Mouse (Mus musculus) left cerebral cortex, adult 2 months (tissue): ENCODE results near the gene Nemf. TPM values are rescaled to one million over a fixed set of nuclear protein-coding genes. Genes with fewer than 3 reads are reported as not detected.

Source experiments
- DNase-seq, 2 experiments: peaks; one replicate each; pipeline ENCODE4 v3.0.0; 2021 to 2022; ENCODE audit warnings: low spot score in 2 of 2, mixed read lengths in 1 of 2; ENCODE audit errors: extremely low spot score in 1 of 2
- H3K27ac ChIP-seq: fragments of 200-600 bp; 2 replicates; pipeline ENCODE4 v1.8.1; 2022
- H3K4me3 ChIP-seq: fragments of 200-600 bp; 2 replicates; pipeline ENCODE4 v1.8.1; 2022
- CTCF ChIP-seq: fragments of 200-600 bp; IDR thresholded peaks from 2 replicates; pipeline ENCODE4 v1.8.1; 2022; ENCODE audit warnings: antibody characterized with exemption, mild to moderate bottlenecking, moderate library complexity
- intact Hi-C: fragments of 180-260 bp; cut with DNase I; formaldehyde crosslinking; loops from one replicate; pipeline ENCODE4 v1.15.1; 2025
- microRNA-seq, 2 experiments: library from miRNA; unstranded; fragments of <30 nt; microRNA quantifications; one replicate each; pipeline ENCODE4 v1.2.0; 2021
- total RNA-seq, 2 experiments: library from RNA; stranded (reverse); gene quantifications; 2 replicates each; pipeline ENCODE4 v1.2.3; 2021

Nemf gene
- total RNA-seq, 2 experiments from 2014 or later, result 46.3 to 53.7 TPM

DNA sequence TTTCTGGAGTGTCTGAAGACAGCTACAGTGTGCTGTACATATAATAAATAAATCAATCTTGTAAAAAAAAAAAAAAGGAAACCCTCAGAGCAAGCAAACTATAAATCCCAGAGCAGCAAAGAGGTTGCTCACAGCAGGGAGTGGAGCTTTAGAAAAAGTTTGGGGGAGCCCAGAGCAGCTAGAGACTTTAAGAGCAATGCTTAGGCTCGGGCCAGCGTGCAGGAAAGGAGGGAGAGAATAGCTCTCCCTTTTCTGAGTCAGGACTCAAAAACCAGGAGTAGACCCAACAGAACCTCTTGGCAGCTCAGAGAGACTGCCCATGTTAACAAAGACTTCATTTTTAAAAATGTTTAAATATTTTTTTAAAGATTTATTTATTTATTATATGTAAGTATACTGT is 88.0 kb downstream of the Nemf start:
- intact Hi-C loops, result no loop called here
- Histone ChIP-seq H3K27ac (no peak overlapping the region), H3K4me3 (no peak overlapping the region)
- TF ChIP-seq CTCF, result no peak
- DNase-seq, result no peak

DNA sequence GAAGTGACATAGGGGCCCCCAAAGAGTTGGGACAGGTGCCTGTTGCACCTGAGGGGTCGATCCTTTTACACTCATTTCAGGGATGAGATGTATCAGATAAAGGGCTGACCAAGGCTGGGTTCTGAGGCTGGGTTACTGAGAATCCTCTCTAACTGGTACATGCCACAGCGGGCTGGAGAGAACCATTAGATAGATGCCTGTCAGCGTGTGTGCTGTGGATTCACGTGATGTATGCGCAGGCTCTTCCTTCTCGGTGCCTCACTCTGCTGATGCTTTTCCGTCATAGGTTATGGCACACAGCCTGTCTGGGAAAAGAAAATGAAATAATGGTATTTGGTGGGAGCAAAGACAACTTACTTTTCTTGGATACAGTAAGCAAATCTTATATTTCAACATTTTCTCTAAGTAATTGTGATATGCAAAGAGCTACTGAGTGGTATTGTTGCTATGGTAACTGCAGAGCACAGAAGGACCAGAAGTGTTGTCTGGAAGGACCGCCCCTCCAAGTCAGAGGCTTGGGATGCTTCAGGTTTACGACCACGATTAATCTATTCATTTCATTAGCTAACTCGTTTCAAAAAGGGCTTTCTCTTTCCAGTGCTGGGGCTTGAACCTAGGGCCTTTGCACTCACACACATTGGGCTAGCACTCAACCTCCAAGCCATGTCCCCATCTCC is 88.9 kb downstream of the Nemf start:
- TF ChIP-seq CTCF, result no peak
- intact Hi-C loops, result no loop called here
- H3K4me3 ChIP-seq, result no peak overlapping the region
- DNase-seq, result no peak
- H3K27ac ChIP-seq, result no peak overlapping the region

DNA sequence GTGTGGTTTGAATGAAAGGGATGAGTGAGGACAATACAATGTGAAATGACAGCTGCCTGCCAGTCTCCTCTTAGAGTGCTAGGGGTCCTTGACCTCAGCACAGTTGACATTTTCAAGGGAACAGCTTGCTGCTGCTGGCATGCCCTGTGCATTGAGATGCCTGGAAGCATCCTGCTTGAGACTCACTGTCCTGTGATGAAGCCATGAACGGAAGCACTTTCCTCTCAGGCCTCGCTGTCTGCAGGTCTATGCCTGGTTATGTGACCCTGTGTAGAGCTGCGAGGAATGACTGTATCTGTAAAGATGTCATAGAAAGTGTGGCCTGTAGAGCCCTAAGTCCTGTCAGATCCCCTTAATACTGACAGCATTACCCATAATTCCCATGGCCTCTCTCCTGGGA is 91.9 kb downstream of the Nemf start:
- Histone ChIP-seq H3K4me3 (no peak overlapping the region), H3K27ac (no peak overlapping the region)
- no peak for DNase-seq
- no peak for TF ChIP-seq CTCF
- intact Hi-C loops, result no loop called here

DNA sequence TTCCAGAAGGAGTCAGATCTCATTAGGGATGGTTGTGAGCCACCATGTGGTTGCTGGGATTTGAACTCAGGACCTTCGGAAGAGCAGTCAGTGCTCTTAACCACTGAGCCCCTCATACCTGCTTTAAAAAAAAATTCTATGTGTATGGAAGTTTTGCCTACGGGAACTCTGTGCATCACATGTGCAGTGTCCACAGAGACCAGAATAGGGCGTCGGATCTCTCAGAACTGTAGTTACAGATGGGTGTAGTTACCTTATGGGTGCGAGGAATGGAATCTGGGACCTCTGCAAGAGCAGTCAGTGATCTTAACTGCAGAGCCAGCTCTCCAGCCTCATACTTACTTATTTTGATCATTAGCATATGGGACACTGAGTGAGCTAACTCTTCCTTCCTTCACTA is 94.7 kb downstream of the Nemf start:
- DNase-seq, result no peak
- TF ChIP-seq CTCF, result no peak
- intact Hi-C loops, result no loop called here
- H3K27ac ChIP-seq, result no peak overlapping the region
- H3K4me3 ChIP-seq, result no peak overlapping the region

Small RNA genes lying within 50 kb of the gene (microRNA-seq; reads per million reads assigned to microRNA genes)
- gene Gm47299, result 0 to 0.97 reads per million in 2 experiments
- 0 reads per million in 2 experiments for gene Gm47305

Other genes starting within 250 kb of the Nemf start
- gene Rps29, start 198.0 kb downstream of the Nemf start, total RNA-seq, result 1,000 to 10,000 TPM; 1,087 to 1,104 TPM
- gene Lrr1, start 188.4 kb downstream of the Nemf start, total RNA-seq, result not detected
- 100 to 1,000 TPM; 174 to 177 TPM for gene Rpl36al, start 173.1 kb downstream of the Nemf start, total RNA-seq
- gene Mgat2, start 173.0 kb downstream of the Nemf start, total RNA-seq, result 10 to 100 TPM; 27.0 to 28.9 TPM
- gene Gm49383, start 160.1 kb downstream of the Nemf start, total RNA-seq, result 1 to 10 TPM; 4.8 to 6.1 TPM
- 1 to 10 TPM; 1.7 TPM for gene Dnaaf2, start 158.7 kb downstream of the Nemf start, total RNA-seq
- 1 to 10 TPM; 3.1 to 4.5 TPM for gene Gm49384, start 152.9 kb downstream of the Nemf start, total RNA-seq
- under 1 TPM; 0.40 to 0.66 TPM for gene Pole2, start 129.0 kb downstream of the Nemf start, total RNA-seq
- 10 to 100 TPM; 20.4 to 22.5 TPM for gene Klhdc1, start 116.0 kb downstream of the Nemf start, total RNA-seq
- 100 to 1,000 TPM; 126 to 147 TPM for gene Klhdc2, start 60.5 kb downstream of the Nemf start, total RNA-seq
- 10 to 100 TPM; 56.8 to 58.9 TPM for gene Arf6, start 15.0 kb upstream of the Nemf start, total RNA-seq
- gene Gm9887, start 15.3 kb upstream of the Nemf start, total RNA-seq, result 1 to 10 TPM; 1.2 TPM
- 10 to 100 TPM; 23.2 to 26.0 TPM for gene Vcpkmt, start 225.9 kb upstream of the Nemf start, total RNA-seq